Mouse (Mus musculus) common myeloid progenitor, adult 5-6 weeks (primary cell): ENCODE measurements around the gene Dclk1. TPM values are rescaled to one million over a fixed set of nuclear protein-coding genes. Genes with fewer than 3 reads are reported as not detected.
A peak's percentile ranks its signal among the peaks of the same experiment; 100 is the strongest.

Experiments
- ATAC-seq: replicated peaks from 2 replicates; pipeline ENCODE4 v1.8.0; 2016; ENCODE audit warnings: low read depth, mild to moderate bottlenecking, moderate TSS enrichment, inconsistent platforms; ENCODE audit not compliant: poor library complexity, severe bottlenecking
- total RNA-seq: library from RNA; stranded (forward); fragments of 200-1000, 187-1606 nt; gene quantifications from 2 replicates; pipeline ENCODE4 v1.2.3, GENCODE M21; 2017

Gene Dclk1
- total RNA-seq, 1 experiment from 2014 or later: not detected

DNA sequence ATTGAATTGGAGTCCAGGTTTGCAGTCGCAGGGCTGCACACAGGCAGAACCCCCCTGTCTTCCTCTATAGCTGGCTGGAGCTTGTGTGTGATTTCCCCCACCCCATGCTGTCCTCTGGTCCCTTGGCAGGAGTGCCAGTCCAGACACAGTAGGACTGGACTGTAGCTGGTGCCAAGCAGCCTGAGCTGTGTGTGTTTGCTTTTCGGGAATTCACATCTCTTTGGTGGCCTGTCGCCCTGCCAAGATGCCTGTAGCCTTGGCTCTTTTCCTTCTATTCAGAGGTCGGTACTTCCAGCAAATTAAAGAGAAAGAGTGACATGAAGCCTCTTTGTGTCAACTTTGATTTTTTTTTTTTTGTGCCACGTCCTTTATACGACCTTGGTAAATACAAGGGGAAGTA, 6.3 kb downstream of the Dclk1 start:
- ATAC-seq: no peak

GRCm38 (mm10) chr3:55250631-55251030, 8.5 kb downstream of the Dclk1 start:
- no peak for ATAC-seq

DNA sequence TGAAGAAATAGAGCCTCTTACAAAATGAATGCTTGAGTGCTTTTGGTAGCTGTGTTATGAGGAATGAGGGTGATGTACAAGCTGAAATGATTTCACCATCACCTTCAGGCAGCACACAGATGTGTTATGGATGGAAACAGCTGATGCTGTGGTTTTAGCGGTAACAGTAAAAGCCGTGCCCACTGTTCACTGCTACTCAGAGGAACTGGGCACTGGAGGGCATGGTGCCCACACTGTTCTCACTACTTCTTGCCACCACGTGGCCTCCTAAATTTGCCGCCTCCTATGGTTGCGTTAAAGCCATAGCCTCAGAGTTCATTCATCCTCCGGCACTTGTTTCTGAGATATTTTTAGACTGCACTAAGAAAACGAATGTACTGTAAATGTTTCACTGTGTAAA, 18.0 kb downstream of the Dclk1 start:
- peak; percentile 85 for ATAC-seq

DNA sequence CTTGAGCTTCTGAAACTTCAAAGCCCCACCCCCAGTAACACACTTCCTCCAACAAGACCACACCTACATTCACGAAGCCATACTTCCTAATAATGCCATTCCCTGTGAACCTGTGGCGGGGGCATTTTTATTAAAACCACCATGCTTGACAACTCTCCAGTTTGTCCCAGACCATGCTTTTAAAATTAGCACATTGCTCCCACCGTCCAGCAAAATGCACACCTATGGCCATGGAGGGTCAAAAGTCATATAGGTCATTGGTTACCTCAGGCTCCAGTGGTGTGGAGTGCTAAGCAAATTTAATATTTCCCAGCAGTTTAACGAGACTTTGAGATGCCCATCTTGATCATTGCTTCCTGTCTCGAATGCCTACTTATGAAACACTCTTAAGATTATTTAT, 23.9 kb downstream of the Dclk1 start:
- no peak for ATAC-seq

DNA sequence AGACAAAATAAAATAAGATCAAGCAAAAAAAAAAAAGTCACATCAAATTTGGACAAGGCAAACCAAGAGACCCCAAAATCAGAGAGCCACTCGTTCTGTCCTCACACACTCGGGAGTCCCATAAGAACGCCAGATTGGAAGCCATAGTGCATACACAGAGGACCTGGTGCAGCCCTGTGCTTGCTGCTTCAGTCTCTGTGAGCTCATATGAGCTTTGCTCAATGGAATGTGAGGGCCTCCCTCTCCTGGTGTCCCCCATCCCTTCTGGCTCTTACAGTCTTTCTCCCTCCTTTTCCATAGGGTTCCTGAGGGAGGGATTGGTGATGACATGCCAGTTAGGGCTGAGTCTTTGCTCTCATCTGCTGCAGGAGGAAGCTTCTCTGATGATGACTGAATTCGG, 27.6 kb downstream of the Dclk1 start:
- no peak for ATAC-seq

DNA sequence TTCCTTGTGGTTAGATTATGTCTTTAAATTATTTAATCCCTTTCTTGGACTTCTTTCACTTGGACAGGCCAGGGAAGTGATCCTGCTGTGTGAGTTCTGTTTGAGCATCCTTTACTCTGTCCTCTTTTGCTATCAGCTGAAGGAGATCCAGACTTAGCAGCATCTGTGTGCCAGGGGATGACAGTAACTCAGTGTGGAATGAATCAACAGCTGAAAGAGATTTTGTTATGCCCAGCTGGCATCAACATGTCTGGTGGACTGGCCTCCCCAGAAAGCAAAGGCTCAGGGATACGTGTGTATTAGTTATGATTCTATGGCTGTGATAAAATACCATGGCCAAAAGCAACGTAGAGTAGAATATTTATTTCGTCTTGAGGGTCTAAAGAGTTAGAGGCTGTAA, 28.2 kb downstream of the Dclk1 start:
- no peak for ATAC-seq

- ATAC-seq: no peak
Measured at GRCm38 (mm10) chr3:55270920-55271319, 28.8 kb downstream of the Dclk1 start.

DNA sequence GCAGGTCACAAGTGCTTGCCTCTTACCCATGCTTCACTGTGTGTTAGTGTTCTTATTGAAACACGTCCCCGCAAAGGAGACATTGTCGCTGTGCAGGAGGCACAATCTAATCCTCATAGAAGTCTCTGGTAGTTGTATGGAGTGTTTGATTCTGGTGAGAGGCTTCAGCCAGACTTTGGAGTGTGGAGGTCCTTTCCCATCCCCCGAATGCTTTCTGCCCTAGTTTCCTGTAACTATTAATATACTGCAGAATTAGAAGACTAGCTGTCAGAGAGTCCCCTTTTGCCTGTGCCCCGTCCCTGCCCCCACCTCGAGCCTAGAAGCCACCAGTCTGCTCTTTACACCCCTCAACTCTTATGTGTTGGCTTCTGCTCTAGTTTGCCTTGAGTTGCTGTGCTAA, 30.4 kb downstream of the Dclk1 start:
- no peak for ATAC-seq

- no peak for ATAC-seq
Measured at GRCm38 (mm10) chr3:55276446-55276845, 34.3 kb downstream of the Dclk1 start.

DNA sequence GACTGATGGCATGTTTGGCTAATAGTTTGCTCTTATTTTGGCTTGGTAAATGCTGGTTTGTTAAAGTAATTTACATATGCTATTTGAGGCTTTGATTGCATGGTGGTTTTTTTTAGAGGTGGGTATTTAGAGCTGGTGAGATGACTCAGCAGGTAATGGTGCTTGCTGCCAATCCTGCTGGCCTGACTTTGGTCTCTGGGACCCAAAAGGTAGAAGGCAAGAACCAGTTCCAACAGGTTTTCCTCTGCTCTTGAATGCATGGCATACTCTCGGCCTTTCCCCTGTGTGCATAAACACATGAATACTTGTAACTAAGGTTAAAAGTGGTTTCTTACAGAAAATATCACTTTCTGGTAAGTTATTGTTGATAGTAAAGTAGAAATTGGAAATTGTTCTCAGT, 34.7 kb downstream of the Dclk1 start:
- no peak for ATAC-seq

- ATAC-seq: no peak
Measured at GRCm38 (mm10) chr3:55277829-55278228, 35.7 kb downstream of the Dclk1 start.

DNA sequence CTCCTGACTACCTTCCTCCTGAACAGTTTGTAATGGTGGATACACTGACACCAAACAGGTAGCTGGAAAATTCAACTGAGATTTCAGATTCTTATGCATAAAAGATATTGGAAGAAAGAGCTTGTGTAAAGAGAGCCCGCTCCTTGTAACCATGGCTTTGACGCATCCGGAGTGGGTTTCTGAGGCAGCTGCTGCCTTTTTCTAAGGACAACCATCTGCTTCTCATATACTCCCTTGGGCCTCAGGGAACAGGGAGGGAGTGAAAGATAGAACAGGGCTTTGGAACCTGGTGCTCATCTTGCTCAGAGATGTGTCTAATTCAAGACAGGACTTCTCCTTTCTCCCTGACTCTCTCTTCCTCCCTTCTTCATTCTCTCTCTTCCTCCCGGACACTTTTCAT, 37.8 kb downstream of the Dclk1 start:
- no peak for ATAC-seq

DNA sequence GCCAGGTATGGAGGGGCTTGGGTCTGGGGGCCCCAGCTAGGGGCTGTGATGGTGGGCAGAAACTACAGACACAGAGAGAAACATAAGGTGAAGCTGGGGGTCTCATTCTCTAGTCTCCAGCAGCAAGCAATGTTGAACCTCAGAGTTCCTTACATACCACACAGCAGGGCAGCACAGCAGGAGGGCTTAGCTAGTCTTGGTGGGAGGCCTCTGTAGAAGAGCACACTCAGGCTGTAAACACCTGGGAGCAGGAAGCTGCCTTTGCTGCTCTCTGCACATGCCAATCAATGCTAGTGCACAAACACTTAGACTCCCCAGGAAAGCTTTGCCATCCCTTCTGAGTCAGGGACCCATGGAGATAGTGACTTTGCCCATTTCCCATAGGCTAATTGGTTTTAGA, 38.3 kb downstream of the Dclk1 start:
- no peak for ATAC-seq

- no peak for ATAC-seq
Measured at GRCm38 (mm10) chr3:55284215-55284614, 42.1 kb downstream of the Dclk1 start.

DNA sequence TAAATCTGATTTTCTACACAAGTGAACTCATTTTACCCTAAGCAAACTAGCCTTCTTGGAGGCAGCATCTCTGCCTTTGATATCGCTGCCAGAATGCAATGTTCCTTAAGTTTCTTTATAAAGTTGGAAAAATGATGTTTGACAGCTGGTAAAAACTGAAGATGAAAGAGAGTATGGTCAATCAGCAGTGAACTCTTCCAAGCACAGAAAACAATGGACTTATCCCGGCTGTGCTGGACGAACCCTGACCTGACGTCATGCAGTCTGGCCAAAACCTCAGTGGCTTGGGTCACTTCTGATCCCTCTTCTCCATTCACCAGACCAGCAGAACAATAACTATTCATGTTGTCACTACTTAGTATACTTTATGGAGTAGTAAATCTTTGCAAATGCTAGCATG, 46.6 kb downstream of the Dclk1 start:
- no peak for ATAC-seq

DNA sequence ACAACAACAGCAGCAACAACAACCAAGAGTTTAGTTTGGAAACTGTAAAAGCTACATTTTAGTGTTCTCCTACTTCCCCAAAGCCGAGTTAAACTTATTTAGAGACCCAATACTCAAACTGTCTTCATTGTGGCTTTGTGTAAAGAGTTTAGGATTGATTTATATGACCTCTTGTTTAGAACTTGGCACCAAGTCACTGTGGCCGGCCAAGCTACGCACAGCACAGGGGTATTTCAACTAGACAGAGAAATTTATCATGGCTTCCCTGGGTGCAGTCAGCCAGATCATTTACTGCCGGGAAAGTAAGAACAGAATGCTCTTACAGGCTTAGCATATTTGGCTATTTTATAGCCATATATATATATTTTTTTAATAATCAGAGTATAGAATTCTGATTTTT, 49.8 kb downstream of the Dclk1 start:
- no peak for ATAC-seq

- no peak for ATAC-seq
Measured at GRCm38 (mm10) chr3:55292783-55293430, 50.7 kb downstream of the Dclk1 start.

- no peak for ATAC-seq
Measured at GRCm38 (mm10) chr3:55305653-55306052, 63.5 kb downstream of the Dclk1 start.

GRCm38 (mm10) chr3:55307553-55308177, 65.5 kb downstream of the Dclk1 start:
- ATAC-seq: no peak

- no peak for ATAC-seq
Measured at GRCm38 (mm10) chr3:55309961-55310360, 67.8 kb downstream of the Dclk1 start.

DNA sequence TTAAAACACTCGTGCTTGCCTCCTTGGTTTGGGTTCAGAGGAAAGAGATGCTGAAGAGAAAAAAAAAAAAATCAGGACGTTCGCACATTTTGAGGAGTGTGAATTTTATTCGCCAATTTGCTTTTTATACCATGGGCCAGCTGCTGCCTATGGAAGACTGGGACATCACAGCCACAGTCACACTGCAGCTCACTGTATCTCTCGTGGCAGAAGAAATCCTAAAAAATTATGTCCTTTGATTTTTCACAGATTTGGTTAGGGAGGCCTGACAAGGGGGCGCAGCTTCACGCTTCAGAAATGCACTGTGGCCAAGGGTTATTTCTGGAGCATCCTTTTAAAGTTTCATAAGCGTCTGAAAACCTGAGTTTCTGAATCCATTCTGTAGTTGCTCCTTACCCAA, 73.7 kb downstream of the Dclk1 start:
- no peak for ATAC-seq

DNA sequence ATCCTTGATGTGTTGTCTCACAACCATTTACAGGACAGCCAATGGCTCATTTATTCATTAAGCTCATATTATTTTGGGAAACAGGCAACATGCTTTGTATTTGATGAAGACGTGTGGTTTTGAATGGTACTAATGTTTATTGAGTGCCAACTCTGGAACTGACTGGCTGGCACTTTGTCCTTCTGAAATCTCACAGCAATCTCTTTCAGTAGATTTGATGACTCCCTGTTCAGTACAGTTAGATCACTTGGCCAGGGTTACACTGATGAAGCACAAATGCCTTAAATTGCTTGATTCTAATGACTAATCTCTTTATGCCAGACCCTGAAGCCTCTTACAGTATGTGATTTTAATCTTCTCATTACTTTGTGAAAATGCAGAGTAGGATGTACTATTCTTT, 75.9 kb downstream of the Dclk1 start:
- no peak for ATAC-seq
